Mouse (Mus musculus): ENCODE measurements at regions not wholly inside any gene's neighbourhood (a gene's known extent, or its start where the extent isn't known, plus 50 kb on each side); places are given as distances from the start of the nearest gene placed in this dataset.
"Not testable (repeated sequence)": the region's sequence is repeated elsewhere in the genome, so short reads cannot be mapped to it uniquely, and the experiment has no call there.

DNA sequence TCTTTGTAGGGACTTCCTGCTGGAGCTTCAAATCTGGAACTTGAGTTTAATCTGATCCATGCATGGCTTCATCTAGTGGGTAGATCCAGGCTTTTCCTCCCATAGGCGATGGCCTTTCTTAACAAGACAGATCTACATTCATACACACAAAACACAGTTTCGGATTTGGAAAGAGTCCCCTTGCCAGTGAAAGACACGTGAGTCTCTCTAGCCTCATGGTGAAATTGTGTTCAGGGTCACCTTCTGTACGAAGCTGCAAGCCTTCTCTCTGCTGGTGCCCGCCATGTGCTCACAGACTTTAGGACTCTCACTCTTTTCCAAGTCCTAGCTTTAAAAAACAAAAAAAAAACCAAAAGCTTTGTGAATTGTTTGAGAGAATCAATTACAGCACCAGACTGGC, 51.4 kb upstream of the Dlx2 start:
- DNase-seq (ENCODE audit: low spot score), result no peak

DNA sequence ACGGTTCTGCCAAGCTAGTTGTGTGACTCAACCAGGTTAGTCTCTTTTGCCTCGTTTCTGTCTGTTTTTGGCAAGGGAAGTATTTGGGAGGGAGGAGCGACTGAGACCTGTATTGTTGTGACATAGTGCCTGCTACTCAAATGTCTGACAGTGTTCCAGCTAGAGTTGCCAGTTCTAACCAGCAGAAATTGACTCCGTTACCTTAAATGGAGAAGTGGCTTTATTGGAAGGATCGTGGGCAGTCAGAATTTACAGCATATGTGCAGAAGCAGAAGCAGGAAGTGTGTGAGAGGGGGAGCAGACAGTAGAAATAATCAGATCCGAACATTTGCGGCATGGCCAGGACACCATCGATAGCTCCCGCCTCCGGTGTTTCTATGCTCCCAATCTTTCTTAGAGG, 51.8 kb upstream of the Dlx2 start:
- DNase-seq (ENCODE audit: low spot score), result no peak

DNA sequence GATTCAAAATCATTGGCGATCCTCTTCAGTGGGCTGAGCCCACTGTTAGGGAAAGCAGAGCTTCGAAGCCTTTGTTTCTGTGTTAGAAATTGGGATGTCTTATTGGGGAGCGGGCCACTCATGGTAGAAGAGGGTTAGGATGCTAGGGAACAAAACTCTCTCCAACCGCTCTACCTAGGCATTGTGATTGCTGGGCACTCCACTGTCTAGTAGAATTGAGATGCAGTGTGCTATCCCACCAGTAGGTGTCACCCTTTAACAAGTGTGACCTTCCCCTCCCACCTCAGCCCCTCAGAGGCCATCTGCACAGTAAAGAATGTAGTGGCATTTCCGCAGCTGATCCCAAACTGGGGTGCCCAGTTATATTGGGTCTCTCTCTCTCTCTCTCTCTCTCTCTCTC, 52.2 kb upstream of the Dlx2 start:
- DNase-seq (ENCODE audit: low spot score), result peak; percentile 84

DNA sequence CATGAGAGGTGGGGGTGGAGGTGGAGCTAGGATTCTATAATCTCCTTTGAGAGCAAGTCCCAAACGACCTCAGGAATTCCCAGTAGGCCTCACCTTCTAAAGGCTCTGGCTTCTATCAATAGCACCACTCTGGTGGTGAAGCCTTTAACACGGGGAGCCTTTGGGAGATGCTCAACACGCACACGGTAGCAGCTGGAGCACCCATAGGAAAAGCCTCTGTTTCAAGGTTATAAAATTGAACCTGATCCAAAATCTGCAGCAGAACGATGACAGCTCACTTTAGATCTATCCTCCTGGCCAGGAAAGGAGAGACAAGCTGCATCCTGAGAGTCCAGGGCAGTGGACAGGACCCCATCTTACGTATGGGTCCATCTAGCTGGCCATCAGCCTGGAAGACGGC, 53.7 kb upstream of the Dlx2 start:
- no peak for DNase-seq (ENCODE audit: low spot score)

DNA sequence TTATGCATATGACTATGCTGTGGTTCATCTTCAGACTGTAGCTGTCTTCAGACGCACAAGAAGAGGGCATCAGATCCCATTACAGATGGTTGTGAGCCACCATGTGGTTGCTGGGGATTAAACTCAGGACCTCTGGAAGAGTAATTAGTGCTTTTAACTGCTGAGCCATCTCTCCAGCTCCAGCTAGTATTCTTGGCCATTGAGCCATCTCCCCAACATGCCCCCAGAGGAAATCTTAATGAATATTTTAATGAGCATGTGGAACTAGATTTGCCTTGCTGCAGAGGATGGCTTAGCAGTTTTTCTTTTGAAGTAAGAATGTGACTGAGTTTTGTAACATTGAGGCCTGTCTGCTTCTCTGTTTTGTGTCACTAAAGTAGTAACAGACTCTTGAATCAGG, 54.4 kb upstream of the Dlx2 start:
- no peak for DNase-seq (ENCODE audit: low spot score)

DNA sequence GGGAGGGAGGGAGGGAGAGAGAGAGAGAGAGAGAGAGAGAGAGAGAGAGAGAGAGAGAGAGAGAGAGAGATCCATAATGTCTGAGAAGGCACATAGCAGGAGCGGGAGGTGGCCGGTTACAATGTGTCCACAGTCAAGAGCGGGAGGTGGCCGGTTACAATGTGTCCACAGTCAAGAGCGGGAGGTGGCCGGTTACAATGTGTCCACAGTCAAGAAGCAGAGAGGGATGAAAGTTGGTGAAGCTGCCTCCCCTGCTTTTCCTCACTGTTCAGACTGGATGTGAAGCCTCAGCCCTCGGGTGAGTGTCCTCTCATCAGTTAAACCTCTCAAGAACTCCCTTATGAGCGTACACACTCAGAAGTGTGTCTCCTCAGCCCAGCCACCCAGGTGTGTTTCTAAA, 57.2 kb upstream of the Dlx2 start:
- DNase-seq (ENCODE audit: low spot score), result not testable (repeated sequence)

DNA sequence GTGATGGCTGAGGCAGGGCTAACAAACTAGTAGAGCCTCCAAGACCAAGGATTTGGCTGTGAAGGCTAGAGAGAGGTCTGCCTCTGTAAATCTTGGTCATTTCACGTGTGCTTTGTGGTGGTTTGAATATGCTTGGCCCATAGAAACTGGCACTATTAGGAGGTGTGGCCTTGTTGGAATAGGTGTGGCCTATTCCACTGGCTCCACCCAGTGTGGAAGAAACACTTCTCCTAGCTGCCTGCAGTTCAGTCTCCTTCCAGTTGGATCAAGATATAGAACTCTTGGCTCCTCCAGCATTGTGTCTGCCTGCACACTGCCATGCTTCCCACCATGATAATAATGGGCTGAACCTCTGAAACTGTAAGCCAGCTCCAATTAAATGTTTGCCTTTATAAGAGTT, 59.1 kb upstream of the Dlx2 start:
- DNase-seq (ENCODE audit: low spot score), result no peak

DNA sequence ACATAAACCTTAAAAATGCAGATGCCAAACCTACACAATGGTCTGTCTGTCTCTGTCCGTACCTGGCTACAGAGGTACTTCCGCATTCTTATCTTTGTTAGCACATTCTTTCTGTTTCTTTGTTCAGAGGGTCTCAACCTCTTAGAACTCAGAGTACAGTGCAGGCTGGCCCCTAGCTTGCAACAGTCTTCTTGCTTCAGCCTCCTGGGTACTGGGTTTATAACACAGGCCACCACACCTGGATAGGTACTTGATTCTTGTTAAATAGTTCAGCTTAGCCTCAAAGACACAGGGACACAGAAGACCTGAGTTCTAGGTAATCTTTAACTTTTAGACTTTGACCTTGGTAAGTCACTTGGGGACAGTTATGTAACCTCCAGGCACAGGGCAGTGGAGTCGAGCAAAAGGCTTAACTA, 60.5 kb upstream of the Dlx2 start:
- no peak for DNase-seq (ENCODE audit: low spot score)

GRCm38 (mm10) chr2:71613216-71613615, 66.7 kb upstream of the Dlx2 start:
- no peak for DNase-seq (ENCODE audit: low spot score)

- DNase-seq (ENCODE audit: low spot score), result no peak
Measured at GRCm38 (mm10) chr2:71616526-71616925, 70.0 kb upstream of the Dlx2 start.

- DNase-seq (ENCODE audit: low spot score), result no peak
Measured at GRCm38 (mm10) chr2:71621458-71621857, 74.9 kb upstream of the Dlx2 start.

DNA sequence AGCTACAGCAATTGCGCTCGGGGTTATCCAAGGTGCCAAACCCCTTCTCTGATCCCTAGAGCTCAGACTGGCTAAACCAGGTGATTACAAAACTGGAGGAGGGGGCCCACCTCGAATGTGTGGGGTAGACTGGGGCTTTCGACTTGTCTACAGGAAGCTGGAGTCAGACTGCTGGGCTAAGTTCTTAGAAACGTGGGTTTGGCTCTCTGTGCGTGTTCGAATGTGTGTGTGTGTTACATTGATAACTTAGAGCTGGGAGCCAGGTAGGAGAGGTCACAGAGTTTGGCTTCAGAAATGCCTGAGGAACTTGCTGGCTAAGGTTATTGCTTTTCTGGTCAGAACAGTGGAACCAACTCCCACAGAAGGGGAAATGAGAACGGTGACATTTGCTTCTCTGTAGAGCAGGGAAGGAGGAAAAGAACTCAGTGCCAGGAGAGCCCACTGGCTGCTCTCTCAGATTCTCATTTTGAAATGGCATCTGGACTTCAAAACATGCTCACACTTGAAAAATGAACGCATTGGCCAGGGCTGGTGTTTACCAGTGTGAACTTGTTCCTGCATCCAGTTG, 76.1 kb upstream of the Dlx2 start:
- DNase-seq (ENCODE audit: low spot score), result no peak

DNA sequence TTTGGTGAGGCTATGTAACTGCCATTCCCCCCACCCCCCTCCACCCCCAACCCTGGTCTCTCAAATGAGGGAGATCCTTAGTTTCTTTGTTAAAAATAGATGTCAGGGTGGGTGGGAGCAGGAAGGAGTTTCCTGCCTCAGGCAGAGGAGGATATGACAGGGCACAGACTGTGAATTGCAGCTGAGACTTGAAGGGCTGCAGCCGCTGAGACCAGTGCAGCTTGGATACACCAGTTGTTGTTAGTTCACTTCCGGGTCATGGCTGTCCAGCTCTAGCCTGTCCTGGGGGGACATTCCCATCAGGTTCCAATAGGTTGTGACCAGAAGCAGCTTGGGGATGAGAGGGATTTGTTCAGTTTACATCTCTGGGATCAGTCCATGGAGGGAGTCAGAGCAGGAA, 76.6 kb upstream of the Dlx2 start:
- no peak for DNase-seq (ENCODE audit: low spot score)

DNA sequence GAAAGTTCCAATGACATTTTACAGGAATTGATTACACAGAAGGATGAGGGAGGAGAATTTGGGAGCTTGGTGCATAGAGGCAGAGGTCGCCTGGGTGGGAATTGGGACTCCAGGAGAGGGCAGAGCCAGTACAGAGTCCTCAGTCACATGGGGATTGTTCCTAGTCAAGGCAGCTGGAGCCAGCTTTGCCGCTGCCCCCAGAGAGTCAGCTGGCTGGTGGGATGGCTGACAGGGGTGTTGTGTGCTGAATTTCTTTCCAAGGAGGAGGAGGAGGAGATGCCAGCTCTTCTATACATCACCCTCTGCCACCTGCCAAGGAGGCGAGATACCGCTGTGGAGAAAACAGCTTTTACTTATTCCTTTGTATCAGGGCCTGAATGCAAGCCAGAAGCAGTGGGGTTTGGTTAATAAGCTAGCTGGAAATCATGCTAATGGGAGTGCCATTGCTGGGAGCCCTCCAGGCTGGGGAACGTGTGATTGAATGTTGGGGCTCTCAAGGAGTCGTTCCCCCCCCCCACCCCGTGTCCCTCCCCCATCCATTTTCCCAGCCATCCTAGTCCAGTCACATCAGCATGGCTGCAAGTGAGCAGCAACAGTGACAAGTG, 78.8 kb upstream of the Dlx2 start:
- DNase-seq (ENCODE audit: low spot score), result no peak

GRCm38 (mm10) chr2:71626404-71626803, 79.8 kb upstream of the Dlx2 start:
- DNase-seq (ENCODE audit: low spot score), result no peak

DNA sequence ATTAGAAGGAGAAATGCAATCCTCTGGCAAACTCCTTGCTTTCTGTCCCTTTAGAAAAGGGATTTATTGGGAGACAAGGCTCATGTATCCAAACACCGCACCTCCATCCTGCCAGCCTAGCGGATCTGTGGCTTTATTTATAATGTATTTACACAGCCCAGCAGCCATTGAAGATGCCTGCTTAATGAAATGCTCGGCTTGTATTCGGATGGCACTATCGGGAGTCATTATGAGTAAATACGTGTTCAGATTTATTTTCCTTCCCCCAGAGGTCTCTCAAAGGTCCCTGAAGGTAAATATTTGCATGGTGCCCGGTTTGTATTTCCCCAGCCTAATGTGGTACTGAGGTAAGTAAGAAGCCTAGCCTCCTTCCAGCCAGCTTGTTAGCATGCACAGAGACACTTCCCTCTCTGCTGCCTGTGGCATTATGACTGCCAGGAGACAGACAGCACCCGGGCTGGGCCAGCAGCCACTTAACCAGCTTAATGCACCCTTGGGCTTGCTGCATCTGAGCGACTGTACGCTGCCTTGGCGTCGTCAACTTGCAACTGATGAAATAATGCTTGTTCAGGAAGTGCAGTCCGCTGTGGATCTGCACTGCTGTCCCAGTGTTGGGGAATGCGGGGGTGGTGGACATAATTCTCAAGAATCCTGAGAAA, 80.7 kb upstream of the Dlx2 start:
- DNase-seq (ENCODE audit: low spot score), result no peak

DNA sequence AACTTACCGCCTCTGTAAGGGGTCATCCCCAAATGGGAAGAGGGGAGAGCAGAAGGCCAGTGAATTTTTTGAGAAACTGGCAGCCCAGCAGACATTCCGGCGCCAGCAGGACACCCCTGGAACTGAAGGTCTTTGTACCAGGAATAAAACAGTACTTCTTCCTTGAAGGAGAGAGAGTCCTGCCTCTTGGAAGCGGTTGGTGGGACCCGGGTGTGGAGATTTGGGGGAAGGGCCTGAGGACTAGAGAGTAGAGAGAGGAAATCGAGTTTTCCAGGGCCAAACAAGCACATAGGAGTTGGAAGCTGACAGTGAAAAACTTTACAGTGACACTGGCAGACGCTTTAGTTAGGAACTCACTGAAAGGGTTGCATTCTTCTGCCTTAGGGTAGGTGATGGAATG, 82.3 kb upstream of the Dlx2 start:
- DNase-seq (ENCODE audit: low spot score), result no peak

- no peak for DNase-seq (ENCODE audit: low spot score)
Measured at GRCm38 (mm10) chr2:71629301-71630142, 83.0 kb upstream of the Dlx2 start.

- DNase-seq (ENCODE audit: low spot score), result no peak
Measured at GRCm38 (mm10) chr2:71630143-71630463, 83.5 kb upstream of the Dlx2 start.

DNA sequence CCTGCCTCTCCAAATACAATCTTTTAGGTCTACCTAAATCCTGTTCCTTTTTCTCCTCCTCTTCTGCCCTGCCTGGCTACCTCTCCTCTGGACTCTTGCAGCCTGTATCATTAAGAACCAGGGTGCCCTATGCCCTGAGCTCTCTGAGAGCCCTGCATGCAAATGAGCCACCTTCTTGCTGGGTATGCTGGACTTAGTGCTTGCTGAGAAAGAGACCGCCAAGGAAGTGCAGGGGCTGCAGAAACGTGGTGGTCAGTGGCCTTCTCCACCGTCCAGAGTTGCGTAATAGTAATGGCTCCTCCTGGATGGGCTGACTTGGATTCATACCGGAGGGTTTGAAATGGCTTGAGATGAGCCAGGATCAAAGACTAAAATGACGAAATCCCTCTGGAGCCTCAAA, 86.9 kb upstream of the Dlx2 start:
- no peak for DNase-seq (ENCODE audit: low spot score)

DNA sequence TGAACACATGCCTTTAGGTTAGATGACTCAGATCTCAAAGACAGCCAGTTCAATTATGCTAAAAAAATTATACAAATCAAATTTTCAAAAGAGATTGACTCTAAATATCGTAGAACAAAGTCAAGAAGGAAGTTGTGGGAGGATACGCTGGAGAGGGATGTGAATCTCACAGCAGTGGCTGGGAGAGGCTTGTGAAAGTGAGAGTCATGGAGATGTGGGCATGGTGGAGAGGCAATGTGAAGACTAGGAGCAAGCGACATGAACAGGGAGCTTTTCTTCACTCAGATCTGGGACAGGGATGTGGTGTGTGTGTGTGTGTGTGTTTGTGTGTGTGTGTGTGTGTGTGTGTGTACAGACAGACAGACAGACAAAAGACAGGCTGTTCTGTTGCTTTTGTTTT, 87.9 kb upstream of the Dlx2 start:
- DNase-seq (ENCODE audit: low spot score), result no peak

GRCm38 (mm10) chr2:71636134-71636533, 89.6 kb upstream of the Dlx2 start:
- DNase-seq (ENCODE audit: low spot score), result no peak

DNA sequence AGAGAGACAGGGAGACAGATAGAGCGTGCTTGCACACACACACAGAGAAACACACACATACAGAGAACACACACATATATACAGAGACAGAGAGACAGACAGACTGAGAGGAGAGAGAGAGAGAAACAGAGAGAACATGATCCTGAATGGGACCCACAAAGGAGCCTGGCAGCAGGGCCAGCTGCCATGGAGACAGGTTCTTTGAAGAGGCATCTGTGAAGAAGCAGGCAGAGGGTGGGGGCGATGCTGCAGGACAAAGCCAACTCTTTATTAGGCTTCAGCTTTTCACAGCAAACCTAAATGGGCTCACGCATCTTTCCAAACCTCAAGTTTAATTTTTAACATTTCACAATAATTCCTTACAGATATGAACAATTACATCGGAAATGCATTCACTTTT, 90.0 kb upstream of the Dlx2 start:
- no peak for DNase-seq (ENCODE audit: low spot score)
